Mouse (Mus musculus) cerebellum, adult (tissue): Measurements from ENCODE around the gene Tmem245.

Experiments
- ATAC-seq: cut with Nextera tagmentation; 2 replicates; pipeline ENCODE4 v1.9.2; 2017; ENCODE audit warnings: mild to moderate bottlenecking, moderate library complexity, mixed read lengths; ENCODE audit not compliant: insufficient number of reproducible peaks, low FRiP score, low TSS enrichment

Tmem245 gene

GRCm38 (mm10) chr4:56932096-56932495 lies 15.1 kb downstream of the Tmem245 start:
- ATAC-seq = no peak

DNA sequence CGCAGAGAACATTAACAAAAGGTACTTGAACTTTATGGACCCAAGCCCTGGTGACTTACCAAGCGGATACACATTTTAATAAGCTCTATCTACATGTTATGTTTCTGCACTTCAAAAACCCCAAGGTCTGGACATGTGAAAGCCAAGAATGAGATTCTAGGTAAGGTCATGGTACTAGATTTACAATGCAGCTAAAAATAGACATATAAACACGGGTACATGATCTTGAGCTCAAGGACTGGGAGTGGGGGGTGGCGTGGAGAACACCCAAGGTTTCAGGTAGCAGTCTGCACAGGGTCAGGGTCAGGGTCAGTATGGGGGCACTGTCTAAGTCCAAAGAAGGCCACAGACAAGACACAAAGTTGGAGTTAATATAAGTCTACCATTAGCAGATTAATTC lies 16.9 kb downstream of the Tmem245 start:
- no peak for ATAC-seq

GRCm38 (mm10) chr4:56926971-56927370 lies 20.3 kb downstream of the Tmem245 start:
- no peak for ATAC-seq

DNA sequence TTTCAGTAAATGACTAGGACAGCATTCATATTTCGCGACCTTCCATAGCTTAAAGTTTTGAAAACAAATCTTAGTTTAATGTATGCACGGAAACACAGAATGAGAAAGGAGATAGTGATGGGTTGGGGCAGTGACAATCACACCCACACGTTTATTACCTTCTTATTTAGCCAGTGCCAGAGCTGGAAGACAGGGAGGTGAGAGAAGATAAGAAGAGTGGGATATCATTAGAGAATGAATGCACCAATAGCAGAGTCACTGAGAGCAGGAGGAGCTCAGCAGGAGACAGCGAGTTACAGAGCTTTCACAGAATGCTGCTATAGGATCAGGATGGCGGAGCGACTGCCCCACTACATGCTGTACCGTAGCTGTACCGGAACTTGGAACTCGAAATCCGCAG lies 25.0 kb downstream of the Tmem245 start:
- no peak for ATAC-seq

GRCm38 (mm10) chr4:56915732-56916325 lies 31.4 kb downstream of the Tmem245 start:
- no peak for ATAC-seq

- no peak for ATAC-seq
Observed at GRCm38 (mm10) chr4:56914761-56915160, 32.5 kb downstream of the Tmem245 start.

DNA sequence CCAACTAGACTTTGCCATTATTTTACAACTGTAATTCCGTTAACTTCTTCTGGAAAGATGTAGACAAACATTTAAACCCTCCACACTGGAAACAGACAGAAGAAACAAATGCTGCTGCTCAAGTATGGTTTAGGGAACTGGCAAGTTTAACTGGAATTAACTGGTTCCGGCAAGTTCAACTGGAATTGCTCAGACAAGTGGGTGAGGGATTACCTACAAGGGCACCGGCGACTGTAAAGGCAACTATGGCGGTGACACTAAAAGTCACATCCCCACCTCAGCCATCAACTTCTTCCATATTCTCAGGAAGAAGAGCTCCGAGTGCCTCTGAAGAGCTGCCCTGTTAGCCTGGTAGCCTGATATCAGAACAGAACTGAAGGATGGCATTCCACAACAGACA lies 32.9 kb downstream of the Tmem245 start:
- ATAC-seq = no peak

- no peak for ATAC-seq
Observed at GRCm38 (mm10) chr4:56912382-56913001, 34.7 kb downstream of the Tmem245 start.

- no peak for ATAC-seq
Observed at GRCm38 (mm10) chr4:56909568-56909967, 37.7 kb downstream of the Tmem245 start.

DNA sequence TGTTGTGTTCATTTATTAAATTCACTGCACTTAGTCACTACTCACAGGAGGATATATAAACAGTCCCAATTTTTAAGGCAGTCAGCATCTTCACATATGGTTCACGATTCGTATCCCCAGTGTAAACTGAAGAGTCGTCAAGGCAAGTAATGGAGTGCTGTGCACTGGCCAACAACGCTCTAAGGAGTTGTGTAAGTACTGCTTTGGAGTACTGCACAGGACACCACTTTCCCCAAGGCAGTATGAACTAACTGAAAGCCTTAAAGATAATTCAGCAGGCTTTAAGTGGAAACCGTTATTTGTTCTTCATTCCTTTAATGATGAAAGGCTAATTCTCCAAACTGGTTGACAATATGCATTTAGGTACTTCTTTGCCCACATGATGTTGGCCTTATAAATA lies 39.6 kb downstream of the Tmem245 start:
- no peak for ATAC-seq

GRCm38 (mm10) chr4:56906926-56907325 lies 40.3 kb downstream of the Tmem245 start:
- ATAC-seq = no peak

DNA sequence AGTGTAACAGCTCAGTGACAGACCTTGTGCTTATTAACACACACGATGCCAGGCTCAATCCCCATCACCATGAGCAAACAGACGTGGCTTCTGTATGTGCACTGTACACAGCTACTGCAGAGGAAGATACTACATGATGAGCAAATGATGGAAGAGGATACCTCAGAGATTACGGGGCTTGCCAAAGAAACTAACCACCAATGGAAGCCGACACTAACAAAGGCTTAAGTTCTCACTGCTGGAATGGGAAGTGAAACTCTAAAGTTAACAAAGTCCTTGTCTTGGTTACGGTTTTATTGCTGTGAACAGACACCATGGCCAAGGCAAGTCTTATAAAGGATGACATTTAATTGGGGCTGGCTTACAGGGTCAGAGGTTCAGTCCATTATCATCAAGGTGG lies 41.7 kb downstream of the Tmem245 start:
- ATAC-seq = no peak

DNA sequence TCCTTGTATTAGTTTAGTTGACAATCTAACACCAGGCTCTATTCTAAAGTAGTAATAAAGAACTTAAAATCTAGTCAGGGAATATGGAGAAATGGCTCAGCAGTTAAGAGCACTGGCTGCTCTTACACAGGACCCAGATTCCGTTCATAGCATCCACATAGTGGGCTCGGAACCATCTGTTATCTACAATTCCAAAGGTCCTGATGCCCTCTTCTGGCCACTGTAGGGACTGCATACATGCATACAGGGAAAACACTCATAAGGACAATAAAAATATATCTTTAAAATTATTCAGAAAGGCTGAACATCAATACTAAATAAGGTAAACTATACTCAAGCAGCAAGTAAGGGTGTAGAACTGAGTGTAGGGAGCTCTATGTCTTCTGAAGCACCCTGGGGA lies 45.6 kb downstream of the Tmem245 start:
- no peak for ATAC-seq

- no peak for ATAC-seq
Observed at GRCm38 (mm10) chr4:56899216-56899615, 48.0 kb downstream of the Tmem245 start.

GRCm38 (mm10) chr4:56897511-56897910 lies 49.7 kb downstream of the Tmem245 start:
- no peak for ATAC-seq

DNA sequence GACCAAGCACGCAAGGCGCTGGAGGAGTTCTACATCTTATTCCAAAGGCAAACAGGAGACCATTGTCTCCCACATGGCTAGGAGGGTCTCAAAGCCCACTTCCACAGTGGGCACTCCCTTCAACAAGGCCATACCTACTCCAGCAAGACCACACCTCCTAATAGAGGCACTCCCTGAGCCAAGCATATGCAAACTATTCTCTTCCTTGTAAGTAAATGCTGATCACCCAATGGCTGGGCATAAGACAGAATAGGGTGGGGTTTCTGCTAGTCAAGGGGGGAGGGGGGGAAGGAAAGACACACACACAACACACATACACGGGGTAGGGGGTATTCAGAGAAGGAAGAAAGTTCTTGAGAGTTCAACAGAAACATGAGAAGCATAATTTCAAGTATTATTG lies 53.0 kb downstream of the Tmem245 start:
- no peak for ATAC-seq

DNA sequence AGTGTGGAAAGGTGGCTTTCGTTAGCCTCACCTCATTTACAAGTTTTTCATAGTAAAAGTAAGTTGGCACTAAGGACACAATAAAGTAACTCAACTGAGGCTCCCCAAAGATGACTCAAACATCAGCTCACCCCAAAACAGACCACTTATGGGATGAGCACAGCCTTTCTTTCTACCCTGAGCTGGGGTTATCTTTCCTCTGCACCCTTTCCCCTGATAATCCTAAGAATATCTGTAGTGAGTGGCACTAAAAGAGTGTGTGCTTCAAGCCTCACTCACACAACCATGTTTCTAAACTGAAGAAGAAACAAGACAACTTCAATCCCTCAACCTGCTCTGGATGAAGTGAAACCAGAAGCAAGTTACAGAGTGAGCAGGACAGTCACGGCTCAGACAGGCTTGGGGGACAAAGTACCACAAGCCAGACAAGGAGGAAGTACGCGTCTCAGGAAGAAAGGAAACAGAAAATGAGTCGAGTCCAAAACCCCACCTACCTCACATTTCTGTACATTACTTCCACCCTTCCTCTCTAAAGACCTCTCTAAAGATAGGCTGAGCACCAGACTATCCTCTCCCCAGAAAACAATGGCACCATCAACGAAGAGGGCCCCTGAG lies 54.6 kb downstream of the Tmem245 start:
- no peak for ATAC-seq

DNA sequence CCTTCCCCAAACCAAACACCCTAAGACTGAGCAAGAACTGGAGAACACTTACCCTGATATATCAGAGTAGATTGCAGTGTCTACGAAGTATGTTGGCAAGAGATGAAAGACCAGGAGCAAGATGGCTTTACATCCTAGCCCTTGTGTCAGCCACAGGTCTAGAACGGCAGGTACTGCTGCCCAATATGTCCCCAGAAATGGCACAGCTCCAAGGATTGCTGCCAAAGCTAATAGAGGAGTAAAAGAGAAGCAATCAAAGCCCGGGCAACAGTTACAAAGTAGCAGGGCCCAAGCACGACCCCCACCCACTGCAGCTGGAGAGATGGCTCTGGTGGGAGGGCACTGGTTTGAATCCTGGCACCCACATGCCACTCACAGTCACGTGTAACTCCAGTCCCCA lies 58.8 kb downstream of the Tmem245 start:
- ATAC-seq = no peak

- no peak for ATAC-seq
Observed at GRCm38 (mm10) chr4:56886286-56886979, 60.8 kb downstream of the Tmem245 start.

GRCm38 (mm10) chr4:56880036-56880703 lies 67.1 kb downstream of the Tmem245 start:
- ATAC-seq = no peak

DNA sequence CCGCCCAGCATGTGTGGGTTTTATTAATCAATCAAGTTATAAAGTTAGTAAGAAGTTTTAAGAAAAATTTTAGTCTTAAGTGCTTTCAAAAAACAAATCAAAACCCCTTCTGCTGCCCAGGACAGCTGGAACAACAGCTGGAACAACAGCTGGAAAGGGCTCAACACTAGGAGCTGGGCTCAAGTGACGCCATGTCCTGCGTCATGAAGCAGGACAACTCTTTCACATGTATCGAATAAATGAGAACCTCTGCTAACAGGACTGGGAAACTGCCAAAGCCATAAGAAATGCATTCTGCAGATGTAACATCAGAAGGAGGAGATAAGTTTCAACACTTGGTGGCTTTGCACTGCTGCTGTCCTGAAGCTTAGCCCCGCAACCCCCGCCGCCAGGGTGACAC lies 68.3 kb downstream of the Tmem245 start:
- no peak for ATAC-seq
